Mouse (Mus musculus): Measurements from ENCODE around the gene Ccnk.

The Ccnk gene

DNA sequence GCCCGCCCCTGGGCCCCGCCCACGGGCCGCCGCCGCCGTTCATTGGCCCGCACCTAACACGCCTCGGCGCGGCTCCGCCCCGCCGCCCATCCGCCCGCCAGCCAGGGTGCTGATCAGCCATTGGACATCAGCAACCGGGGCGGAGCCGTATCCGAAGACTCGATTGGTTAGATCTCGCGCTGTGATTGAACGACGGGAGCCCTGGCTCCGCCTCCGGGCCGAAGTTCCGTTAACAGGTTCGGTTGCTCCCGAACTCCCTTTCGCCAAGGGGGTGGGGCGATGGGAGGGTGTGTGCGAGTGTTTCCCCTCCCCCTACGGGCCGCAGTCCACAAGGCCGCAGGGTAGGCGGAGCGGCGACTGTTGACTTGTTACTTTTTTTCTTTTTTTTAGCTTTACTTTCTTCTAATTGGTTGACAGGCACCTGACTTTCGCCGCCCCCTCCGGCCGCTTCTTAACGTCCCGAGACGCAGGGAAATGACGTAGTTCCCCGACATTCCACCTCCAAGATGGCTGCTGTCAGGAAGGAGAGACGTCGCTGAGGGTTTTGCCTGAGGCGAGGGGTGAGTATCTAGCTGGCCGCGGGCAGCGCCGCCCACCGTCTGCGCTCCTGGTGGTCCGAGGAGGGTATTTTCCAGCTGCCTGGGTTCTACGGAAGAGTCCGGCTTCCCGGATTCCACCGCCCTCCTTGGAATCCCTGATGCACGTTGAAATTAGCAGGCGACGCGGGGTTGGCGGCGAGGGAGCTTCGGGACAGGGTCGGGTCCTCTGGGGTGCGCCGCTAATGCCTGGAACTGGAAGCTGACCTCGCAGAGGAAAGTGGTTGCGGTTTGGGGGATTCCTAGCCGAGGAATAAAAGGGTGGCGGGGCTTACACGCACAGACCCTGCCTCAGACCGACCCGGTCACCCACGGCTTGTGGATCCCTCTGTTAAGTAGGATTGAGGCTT, at the start of gene Ccnk:
Gene Ccnk, plus strand, starts transcription at position 259 of the 946 bp plus-strand sequence.
- DNase-seq (ENCODE audit: low spot score): peak; percentile 92

- no peak for DNase-seq (ENCODE audit: low spot score)
Measured at GRCm38 (mm10) chr12:108132450-108133070, 46.8 kb upstream of the Ccnk start.

DNA sequence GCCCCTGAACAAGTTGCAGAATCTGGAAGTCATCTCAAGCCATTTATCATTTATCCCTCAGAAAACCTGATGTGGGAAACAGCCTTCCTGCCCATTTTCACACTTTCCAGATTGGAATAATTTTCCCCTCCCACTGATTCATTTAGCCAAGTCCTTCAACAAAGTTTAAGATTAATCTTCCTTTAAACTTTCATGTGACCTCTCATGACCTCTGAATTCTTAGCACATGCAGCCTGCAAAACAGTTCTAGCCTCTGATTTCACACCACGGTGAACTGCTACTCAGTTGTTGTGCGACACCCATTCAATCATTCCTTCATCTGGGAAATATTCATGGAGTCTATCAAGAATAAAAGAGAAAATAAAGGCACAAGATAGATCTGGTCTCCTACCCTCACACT, 46.2 kb upstream of the Ccnk start:
- DNase-seq (ENCODE audit: low spot score): no peak

DNA sequence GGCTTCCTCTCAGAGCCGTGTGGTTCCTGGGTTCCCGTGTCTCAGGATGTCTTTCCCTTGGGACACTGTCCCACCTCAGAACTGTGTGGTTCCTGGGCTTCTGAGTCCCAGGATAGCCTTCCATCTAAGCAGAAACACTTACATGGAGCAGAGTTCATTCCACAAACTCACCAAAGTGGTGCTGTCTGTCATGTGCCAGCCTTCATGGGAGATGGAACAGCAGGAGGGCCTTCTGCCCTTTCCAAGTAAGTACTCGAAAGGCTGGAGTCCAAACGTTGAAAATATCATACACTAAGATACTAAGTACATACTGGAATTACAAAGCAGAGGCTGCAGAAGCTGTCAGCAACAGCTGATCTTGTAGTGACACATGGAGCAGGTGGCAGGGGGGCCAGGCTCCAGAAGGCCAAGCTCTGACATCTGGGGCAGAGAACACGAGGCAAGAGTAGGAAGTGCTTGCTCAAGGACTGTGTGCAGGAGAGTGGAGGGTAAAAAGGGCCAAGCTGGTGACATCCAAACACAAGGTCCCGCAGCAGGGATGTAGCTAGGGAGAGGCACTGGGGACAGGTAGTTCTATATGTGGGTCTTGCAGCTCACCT, 43.7 kb upstream of the Ccnk start:
- no peak for DNase-seq (ENCODE audit: low spot score)

GRCm38 (mm10) chr12:108143624-108144498, 35.5 kb upstream of the Ccnk start:
- no peak for DNase-seq (ENCODE audit: low spot score)

GRCm38 (mm10) chr12:108145198-108145597, 34.2 kb upstream of the Ccnk start:
- DNase-seq (ENCODE audit: low spot score): no peak

DNA sequence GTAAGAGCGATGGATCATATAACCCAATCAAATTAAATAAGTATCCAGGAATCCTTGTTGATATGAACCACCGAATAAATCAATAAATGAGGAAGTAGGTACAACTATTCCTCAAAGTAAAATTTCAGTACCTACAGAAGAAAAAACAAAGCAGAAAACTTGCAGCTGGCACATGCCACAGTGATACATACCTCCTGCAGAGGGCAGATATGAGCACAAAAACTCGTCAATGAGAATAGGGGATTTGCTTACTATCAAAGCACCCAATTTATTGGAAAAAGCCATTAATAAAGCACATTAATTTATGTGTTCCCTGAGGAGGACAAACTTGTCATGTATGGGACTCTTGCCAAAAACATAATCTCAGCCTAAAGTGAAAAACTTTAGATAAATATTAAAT, 29.6 kb upstream of the Ccnk start:
- DNase-seq (ENCODE audit: low spot score): no peak

DNA sequence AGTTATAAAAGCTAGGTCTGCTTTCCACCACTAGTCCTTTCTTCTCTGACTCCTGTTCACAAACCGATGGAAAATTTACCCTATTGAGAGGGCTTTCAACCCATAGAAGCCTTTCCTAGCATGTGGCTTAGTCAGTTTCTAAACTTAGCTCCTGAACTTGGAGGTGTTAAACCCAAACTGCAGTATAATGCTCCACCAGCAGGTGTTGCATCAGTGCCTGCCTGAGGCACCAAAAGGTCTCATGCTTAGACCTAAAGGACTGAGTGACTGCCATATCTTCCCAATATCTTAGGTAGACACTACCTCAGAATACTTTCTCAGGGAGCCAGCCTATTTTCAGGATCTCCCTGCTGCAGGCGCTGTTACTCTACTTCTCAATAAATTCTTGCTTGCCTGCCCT, 26.6 kb upstream of the Ccnk start:
- DNase-seq (ENCODE audit: low spot score): no peak

DNA sequence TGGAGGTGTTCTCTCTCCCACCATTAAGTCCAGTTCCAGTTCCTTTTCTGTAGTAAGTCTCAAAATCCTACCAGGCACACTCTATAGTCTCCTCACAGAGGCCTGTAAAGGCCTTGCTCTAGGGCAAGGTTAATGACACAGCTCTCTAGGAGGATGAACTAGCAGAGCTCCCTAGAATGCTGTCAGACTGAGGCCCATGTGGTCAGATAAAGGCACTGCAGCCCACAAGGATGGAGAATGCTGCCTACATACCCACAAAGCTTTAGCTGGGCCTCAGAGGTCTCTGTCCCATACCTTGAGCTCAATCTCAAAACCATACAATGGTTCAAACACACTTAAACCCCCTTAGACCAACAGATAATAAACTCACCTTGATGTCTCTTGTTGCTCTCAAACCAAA, 19.5 kb upstream of the Ccnk start:
- DNase-seq (ENCODE audit: low spot score): no peak

DNA sequence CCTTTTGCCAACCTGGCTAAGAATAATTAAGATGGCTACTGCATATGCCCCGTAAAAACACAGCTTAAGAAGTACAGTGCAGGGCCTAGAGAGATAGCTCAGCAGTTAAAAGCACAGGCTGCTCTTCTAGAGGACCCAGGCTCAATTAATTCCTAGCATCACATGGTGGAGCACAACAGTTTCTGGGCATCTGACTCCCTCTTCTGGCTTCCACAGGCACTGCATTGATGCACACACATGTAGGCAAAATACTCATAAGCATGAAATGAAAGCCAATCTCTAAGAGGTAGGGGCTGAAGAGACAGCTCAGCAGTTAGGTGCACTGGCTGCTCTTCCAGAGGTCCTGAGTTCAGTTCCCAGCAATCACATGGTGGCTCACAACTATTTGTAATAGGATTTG, 17.3 kb upstream of the Ccnk start:
- DNase-seq (ENCODE audit: low spot score): no peak

GRCm38 (mm10) chr12:108163706-108164105, 15.7 kb upstream of the Ccnk start:
- no peak for DNase-seq (ENCODE audit: low spot score)

DNA sequence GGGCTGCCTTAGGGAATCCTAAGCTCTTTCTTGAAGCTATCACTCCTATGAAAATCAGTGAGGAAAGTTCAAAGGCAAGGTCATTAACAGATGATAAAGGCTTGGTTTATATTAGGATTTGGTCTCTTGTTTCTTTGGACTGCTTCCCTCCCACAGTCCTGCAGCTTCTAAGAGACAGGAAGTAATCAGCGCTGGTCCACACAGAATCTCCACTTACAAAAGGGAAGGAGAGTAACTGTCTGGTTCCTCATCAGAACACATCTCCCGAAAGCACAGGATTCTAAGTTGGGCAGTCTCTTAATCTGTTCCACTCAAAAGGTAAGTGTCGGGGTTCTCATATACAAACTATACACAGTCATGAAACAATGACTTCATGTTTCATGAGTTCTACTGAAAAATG, 10.5 kb upstream of the Ccnk start:
- no peak for DNase-seq (ENCODE audit: low spot score)

DNA sequence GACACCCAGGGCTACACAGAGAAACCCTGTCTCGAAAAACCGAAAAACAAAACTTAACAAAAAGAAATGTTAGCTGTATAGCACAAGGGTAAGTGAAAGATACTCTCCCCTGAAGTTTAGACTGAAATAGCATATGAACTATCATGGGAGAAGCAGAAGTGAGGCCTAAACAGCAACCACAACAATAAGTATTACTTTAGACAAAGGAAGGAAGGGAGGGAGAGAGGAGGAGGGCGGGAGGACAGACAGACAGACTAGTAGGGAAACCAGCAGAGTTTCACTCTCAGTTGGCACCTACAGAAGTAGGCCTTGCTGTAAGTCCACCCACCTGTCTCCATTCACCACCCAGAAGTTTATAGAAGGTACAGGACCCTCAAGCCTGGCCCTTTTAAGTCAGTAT, 8.9 kb upstream of the Ccnk start:
- DNase-seq (ENCODE audit: low spot score): no peak

- no peak for DNase-seq (ENCODE audit: low spot score)
Measured at GRCm38 (mm10) chr12:108171336-108171735, 8.0 kb upstream of the Ccnk start.

DNA sequence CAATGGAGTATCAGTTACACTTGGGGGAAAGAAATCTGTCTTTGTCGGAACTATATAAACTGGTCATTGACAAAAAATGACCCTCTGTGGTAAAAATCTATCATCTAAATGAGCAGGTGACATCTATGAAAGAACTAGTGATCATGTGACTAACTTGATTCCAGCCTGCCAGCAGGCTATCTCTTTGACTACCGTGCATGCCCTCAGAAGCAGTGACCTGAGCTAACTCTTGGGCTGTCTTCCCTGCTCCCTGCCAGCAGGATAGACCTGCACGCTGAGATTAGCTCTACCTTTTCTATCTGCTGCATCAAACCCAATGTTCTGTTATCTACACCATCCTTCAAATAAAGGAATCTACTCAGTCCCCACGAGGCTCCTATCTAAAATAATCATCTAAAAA, 6.7 kb upstream of the Ccnk start:
- no peak for DNase-seq (ENCODE audit: low spot score)

GRCm38 (mm10) chr12:108174606-108175505, 4.5 kb upstream of the Ccnk start:
- DNase-seq (ENCODE audit: low spot score): no peak

- no peak for DNase-seq (ENCODE audit: low spot score)
Measured at GRCm38 (mm10) chr12:108176366-108176765, 3.0 kb upstream of the Ccnk start.

DNA sequence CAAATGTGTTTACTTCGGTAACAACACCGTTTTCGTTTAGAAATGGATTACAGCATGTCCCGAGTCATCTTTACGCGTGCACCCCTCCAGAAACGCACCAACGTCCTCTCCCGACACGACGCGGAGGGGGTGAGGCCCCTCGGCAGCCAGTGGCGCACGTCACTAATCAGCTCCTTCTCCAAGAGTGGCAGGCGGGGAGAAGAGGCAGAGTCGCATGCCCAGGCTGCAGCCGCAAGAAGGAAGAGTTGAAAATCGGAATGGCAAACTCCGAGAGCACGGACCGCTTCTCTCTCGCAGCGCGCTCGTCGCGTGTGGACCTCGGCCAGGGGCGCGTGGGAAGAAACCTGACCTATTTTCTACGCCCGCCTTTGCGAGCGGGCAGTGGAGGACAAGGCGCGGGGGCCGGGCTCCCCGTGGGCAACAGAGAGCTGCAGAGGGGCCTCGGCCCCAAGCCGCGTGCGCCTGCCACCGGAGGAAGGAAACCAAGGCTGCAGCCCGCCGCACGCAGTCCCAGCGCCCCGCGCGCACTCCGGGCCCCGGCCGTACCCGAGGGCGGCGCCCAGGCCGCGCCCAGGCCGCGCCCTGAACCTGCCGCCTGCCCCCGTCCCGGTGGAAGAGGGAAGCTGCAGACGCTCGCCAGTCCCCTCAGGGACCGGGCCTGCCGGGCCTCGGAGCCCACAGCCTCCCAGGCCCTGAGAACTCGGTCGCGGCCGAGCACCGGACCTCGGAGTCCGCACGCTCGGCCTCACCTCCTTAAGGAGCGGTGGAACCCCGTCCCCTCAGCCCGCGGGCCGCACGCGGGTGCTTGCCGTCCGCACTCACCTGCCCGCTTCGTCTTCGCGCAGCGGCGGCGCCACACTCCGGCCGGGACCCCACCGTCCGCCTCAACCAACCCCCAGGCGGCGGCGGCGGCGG, 791 bp upstream of the Ccnk start:
- peak; percentile 43 for DNase-seq (ENCODE audit: low spot score)

- no peak for DNase-seq (ENCODE audit: low spot score)
Measured at GRCm38 (mm10) chr12:108179246-108179320, 296 bp upstream of the Ccnk start, which contains the start of gene Setd3. TSS of gene Setd3 (minus strand) at chr12:108179314.

DNA sequence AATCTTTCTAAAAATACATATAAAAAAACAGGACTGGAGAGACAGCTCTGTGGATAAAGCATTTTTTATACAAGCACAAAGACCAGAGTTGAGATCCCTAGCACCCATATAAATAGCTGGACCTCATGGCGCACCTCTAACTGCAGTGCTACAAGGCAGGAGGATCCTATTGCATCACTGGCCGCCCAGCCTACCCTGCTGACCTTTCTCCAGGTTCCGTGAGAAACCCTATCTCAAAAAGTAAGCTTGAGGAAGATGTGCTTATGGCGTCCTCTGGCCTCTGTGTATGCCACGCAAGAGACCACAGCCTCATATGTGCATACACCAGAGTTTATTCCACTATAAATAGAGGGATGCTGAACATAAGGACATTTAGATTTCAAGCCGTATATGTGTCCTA, 2.3 kb downstream of the Ccnk start:
- no peak for DNase-seq (ENCODE audit: low spot score)
